Mouse (Mus musculus) retina, embryonic 14.5 days (tissue): Measurements from ENCODE around the gene Frmd4a.

Experiments used
- DNase-seq: peaks from one replicate; pipeline ENCODE4 v3.0.0-alpha.2; 2015; ENCODE audit warnings: low spot score

Frmd4a gene

GRCm38 (mm10) chr2:4527094-4527493, 509.6 kb downstream of the Frmd4a start:
- DNase-seq = no peak

DNA sequence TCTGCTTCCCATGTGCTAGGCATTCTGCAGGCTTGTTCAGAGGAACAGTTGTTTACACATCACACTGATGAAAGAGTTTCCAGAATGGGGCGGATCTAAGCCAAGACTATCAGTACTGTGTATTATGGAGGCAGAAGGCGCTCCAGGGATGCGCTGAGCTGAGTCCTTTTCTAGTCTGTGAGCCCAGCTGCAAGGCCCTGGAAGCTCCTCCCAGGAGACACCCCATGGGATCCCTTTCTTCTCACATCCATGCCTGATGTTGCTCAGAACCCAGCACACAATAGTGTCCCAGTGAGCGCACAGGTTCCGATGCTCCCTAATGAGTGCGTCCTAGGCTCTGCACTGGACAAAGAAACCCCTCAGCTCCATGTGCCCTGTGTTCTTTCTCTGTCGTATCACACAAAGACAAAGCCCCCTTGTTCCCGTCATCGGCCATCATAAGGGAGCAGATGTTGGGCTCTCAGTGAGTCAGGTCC, 511.8 kb downstream of the Frmd4a start:
- peak; percentile 85 for DNase-seq

GRCm38 (mm10) chr2:4531533-4532197, 514.1 kb downstream of the Frmd4a start:
- no peak for DNase-seq

DNA sequence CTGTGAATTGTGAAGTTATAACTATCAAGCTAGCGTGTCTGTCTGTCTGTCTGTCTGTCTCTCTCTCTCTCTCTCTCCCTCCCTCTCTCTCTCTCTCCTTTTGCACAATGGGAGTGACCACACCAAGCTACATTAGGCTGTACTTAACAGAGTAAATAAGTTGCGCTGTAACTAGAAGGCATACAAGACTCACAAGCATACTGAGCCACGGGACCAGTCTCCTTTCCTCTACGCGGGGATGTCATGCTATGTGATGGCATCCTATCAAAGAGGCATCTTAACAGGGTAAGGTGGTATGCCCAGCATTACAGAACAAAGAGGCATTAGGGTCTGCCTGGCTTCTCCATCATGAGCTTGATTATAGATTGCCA, 514.7 kb downstream of the Frmd4a start:
- DNase-seq = no peak

DNA sequence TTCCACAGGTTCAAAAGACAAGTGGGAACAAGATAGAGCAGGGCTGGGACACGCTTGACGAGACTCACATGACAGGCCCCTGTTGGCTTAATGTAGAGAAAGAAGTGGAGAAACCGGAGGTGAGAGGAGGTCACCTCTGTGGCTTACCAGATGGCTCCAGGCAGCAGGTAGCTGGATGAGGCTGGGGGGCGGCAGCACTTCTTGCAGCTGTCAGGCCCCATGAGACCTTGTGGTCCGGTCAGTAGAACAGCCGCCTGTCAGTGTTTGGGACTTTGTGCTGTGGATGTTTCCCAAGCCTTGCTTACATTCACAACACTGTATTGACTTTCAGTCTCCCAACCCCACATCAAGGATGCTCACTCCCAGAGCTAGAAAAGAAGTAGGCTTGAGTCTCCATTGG, 515.4 kb downstream of the Frmd4a start:
- DNase-seq = no peak

GRCm38 (mm10) chr2:4535187-4535864, 517.8 kb downstream of the Frmd4a start:
- DNase-seq = no peak

- DNase-seq = no peak
Measured at GRCm38 (mm10) chr2:4541330-4541729, 523.8 kb downstream of the Frmd4a start.

DNA sequence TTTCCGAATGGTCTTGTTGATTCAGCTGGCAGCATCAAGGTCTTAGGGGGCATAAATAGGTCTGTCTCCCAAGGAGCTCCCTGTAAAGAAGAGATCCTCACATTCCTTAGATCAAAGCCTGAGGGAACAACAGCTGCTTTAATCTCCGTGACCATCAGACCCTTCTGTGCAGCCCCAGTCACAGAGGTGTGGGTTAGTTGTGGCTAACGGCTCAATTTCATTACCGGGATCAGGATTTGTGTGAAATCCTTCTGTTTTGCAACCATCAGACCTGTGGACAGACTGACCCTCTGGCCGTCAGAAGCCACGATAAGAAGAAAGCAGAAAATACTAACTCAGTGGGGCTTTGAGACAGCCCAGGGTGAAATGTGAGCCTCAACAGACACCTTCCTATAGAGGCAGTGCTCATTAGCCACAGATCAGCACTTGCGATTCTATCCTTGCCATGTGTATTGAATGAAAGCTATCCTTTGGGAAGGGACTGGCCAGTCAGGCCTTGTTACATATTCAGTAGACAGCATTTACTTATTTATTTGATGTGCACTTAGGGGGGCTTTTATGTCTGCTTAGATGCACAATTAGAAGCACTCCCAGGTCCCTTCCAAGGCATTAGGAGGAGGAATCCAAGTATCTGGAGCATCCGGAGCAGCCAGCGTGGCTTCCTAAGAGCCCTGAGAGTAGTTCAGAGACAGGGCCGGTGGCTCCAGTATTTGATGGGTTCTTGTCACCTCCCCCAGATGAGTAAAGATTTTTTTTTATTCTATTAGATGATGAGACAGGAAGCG, 524.5 kb downstream of the Frmd4a start:
- peak; percentile 62 for DNase-seq

DNA sequence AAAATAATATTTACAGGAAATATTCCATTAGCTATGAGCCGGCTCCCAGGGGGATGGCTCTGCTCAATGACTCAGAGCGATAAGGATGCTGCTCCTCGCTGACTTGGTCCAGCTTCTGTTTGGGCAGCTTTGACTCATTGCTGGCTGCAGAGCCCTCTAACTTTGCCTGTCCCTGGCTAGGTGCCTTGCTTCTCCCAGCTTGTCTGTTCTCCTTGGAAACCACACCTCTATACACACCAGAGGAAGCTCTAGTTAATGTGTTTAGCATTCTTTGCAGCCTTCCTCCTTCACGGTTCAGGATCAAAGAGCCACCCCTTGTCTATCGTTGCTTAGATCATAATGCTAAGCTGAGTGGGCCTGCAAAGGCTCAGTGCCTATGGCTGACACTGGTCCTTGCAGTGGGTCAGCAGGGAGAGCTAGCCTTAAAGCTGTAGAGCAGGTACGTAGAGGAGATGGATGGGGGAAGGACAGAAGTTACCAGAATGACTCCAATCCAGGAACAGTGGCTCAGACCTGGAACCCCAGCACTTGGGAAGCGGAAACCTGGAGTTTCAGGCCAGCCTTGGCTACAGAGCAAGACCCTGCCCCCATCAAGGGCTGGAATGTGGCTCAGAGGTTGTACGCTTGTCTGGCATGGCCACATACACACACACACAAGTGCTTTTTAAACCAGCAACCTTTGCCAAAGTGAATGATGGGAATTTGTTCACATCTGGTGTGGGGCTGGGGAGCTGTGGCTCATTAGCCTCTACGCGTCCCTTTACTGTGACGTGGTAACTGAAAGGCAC, 525.3 kb downstream of the Frmd4a start:
- no peak for DNase-seq

GRCm38 (mm10) chr2:4543417-4543775, 525.9 kb downstream of the Frmd4a start:
- peak; percentile 80 for DNase-seq

GRCm38 (mm10) chr2:4544360-4544759, 526.8 kb downstream of the Frmd4a start:
- DNase-seq = no peak

DNA sequence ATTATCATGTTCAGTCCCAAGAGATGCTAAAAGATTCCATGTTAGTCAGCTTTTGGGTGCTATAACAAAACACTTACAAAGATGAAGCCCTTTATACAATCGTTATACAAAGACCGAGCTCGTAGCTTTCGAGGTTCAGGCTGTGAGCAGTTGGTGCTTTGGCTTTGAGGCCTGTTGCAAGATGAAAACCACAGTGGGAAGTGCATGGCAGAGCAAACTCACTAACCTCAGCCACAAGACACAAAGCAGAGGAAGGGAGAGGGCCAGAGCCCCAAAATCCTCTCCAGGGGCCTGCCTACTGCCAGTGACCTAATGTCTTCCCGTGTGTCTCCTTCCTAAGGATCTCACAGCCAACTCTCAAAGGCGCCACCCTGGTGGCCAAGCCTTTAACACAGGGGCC, 527.7 kb downstream of the Frmd4a start:
- no peak for DNase-seq

DNA sequence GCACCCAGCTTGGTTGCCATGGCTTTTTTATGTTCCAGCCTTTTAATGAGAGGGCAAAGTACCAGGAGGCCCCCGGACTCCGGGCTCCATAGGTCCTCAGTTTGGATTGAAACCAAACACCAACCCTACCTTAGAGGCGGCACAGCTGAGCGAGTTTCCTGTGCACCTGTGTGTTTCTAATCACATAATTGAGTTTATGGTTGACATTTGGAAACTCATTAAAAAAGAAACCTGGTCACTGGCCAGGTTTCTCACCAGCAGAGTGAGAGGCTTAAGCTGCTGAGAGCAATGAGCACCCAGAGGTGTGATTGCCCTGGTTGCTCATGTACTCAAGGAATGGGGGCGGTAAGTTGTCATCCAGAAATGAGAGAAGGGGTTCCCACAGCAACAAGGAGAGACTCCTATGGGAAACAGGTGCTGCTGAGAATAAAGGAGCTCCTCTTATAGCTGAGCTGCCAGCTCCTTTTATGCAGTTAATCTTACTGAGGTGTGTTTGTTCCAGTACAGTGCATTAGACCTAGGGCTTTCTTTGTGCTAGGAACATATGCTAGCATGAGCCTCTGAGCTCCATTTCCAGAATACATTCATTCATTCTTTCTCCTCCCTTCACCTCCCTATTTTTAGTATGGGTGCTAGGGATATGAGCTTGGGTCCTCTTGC, 529.6 kb downstream of the Frmd4a start:
- no peak for DNase-seq

- no peak for DNase-seq
Measured at GRCm38 (mm10) chr2:4549271-4549670, 531.8 kb downstream of the Frmd4a start.

GRCm38 (mm10) chr2:4550017-4550763, 532.7 kb downstream of the Frmd4a start:
- DNase-seq = no peak

DNA sequence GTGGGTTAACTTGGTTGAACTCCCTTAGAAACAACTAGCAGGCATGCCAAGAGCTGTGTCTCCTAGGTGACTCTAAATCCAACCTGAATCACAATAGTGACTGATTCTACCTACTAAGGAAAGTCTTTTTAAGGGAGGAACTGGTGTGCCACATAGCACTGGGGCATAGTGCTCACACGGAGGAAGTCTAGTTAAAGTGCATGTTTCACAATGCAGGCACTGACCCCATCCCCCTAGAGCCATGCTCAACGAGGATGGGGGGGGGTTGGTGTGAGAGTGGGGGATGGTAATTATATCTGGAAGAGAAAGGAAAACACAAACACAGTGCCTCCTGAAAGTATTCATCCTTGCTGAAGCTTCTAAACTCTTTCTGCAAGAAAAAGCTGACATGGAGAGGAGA, 533.9 kb downstream of the Frmd4a start:
- DNase-seq = no peak

GRCm38 (mm10) chr2:4551866-4552265, 534.3 kb downstream of the Frmd4a start:
- DNase-seq = no peak

DNA sequence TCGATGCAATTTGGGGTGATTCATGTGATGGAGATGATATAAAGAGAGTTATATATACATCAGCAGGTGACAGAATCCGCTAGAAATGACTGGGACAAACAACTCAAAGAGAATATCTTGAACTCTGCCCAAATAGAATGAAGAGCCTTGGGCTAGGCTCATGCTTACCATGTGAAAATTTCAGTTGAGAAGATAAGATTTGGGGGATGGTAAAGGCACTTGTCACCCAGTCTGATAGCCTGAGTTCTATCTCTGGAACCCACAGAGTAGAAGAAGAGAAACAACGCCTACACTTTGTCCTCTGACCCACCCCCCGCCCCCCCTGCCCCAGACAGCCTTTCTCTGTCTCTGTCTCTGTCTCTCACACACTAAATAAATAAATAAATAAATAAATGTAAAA, 535.0 kb downstream of the Frmd4a start:
- DNase-seq = no peak

DNA sequence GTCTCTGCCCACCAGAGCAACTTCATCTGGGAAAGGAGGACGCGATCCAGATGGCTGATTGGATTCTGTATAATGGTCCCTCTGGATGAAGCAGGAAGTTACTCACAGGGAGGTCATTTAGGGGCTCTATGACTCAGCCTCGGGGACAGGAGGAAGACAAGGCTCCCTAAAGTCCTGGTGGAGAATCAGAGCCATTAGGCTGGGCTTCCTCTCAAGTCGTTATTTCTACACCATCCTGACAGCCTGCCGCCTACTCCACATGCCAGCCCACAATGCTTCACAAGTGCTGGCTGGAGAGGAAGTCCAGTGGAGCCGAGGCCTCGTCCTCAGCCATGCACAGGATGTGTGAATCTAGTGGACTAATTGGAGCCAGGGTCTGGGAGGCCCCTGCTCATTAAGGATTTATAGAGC, 537.7 kb downstream of the Frmd4a start:
- peak; percentile 72 for DNase-seq

DNA sequence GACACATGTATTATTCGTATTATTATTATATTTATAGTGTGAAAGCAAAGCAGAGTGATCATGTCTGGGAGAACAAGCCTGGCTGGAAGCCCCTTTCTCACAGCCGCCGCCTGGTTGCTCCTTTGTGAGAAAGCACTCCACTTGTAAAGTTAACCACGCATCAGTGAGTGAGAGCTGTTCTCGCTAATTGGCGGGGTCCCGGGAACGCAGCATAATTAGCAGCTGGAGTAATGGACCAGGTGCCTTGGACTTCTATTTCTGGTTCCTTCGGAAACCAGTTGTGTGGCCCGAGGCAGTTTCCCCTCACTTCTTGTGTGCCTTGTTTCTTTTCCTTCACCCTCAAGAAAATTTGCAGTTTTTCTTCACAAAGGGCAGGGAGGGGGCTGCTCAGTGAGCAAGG, 538.7 kb downstream of the Frmd4a start:
- peak; percentile 87 for DNase-seq

GRCm38 (mm10) chr2:4557028-4557427, 539.5 kb downstream of the Frmd4a start:
- peak; percentile 54 for DNase-seq
